Mouse (Mus musculus): ENCODE measurements around the gene Cdh24. TPM values are rescaled to one million over a fixed set of nuclear protein-coding genes. Genes with fewer than 3 reads are reported as not detected.

Gene Cdh24
- polyA plus RNA-seq, 2 experiments = 5.7 to 50.0 TPM

DNA sequence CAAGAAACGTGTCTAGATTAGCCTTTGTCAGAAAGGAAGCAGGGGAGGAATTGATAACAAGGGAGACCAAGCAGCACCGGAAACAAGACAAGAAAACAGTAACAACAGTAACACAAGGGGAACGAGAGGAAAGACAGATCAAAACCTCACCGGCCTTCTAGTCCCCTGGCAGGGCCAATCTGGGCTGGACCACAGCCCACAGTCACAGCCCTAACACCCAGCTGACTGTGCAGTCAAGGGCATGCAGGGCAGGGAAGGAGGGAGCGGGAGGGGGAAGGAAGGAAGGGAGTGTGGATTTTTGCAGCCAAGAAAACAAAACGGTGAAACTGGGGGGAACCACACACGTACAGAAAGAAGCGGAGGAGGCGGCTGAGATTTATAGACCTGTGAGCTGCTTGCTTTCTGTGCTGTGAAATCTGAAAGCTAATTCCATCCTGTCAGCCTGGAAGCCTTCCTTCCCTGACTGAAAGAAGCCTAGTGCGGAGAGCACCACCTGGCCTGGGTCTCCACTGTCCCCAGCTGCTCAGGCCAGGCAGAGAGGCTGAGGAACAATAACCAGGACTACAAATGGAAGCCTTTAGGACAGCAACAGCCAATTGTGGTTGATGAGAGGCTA is 48.7 kb downstream of the Cdh24 start:
- Histone ChIP-seq H3K9me3 (ENCODE audit: control insufficient read depth, low read length) (no peaks in the 10 kb centered on the region), H3K4me3 (replicated peaks; ENCODE audit: low read length) (no peak overlapping the region), H3K27ac (replicated peaks; ENCODE audit: low read depth, low read length) (no peak overlapping the region; the same call in 1 of the 2 replicates), H3K36me3 (ENCODE audit: control insufficient read depth, insufficient read depth, low read length) (peaks cover 28% of the 10 kb centered on the region; the same call in 1 of the 2 replicates), H3K9ac (ENCODE audit: low read depth, low read length, severe bottlenecking) (peak overlapping the region; percentile 9; the same call in 1 of the 2 replicates), H3K4me1 (ENCODE audit: control insufficient read depth, insufficient read depth, low read length) (no peaks in the 10 kb centered on the region), H3K27me3 (ENCODE audit: control insufficient read depth, insufficient read depth, low read length) (no peaks in the 10 kb centered on the region), H3K4me2 (replicated peaks; ENCODE audit: low read depth, low read length, severe bottlenecking) (no peak overlapping the region)
- WGBS = 59% methylated on average over 10 of the region's 10 CpGs
- TF ChIP-seq POLR2A (IDR thresholded peaks at IDR 0.05; ENCODE audit: borderline replicate concordance, extremely low read depth, insufficient read depth, insufficient read length) = no peak
- ATAC-seq (ENCODE audit: low FRiP score, low read depth) = no peak
- no peak for DNase-seq (ENCODE audit: low spot score)

GRCm38 (mm10) chr14:54591056-54591455 is 50.1 kb downstream of the Cdh24 start:
- H3K27ac ChIP-seq (replicated peaks; ENCODE audit: low read depth, low read length) = no peak overlapping the region
- no peak for ATAC-seq (ENCODE audit: low FRiP score, low read depth)
- no peak for DNase-seq (ENCODE audit: low spot score)
- no peaks in the 10 kb centered on the region for H3K4me1 ChIP-seq (ENCODE audit: control insufficient read depth, insufficient read depth, low read length)
- no peak overlapping the region for H3K4me2 ChIP-seq (replicated peaks; ENCODE audit: low read depth, low read length, severe bottlenecking)
- peaks cover 33% of the 10 kb centered on the region for H3K36me3 ChIP-seq (ENCODE audit: control insufficient read depth, insufficient read depth, low read length)
- no peak overlapping the region for H3K4me3 ChIP-seq (replicated peaks; ENCODE audit: low read length)
- no peaks in the 10 kb centered on the region for H3K9me3 ChIP-seq (ENCODE audit: control insufficient read depth, low read length)
- H3K9ac ChIP-seq (ENCODE audit: low read depth, low read length, severe bottlenecking) = no peak overlapping the region
- 89% methylated on average over 16 of the region's 16 CpGs for WGBS
- H3K27me3 ChIP-seq (ENCODE audit: control insufficient read depth, insufficient read depth, low read length) = no peaks in the 10 kb centered on the region
- no peak for TF ChIP-seq POLR2A (IDR thresholded peaks at IDR 0.05; ENCODE audit: borderline replicate concordance, extremely low read depth, insufficient read depth, insufficient read length)

DNA sequence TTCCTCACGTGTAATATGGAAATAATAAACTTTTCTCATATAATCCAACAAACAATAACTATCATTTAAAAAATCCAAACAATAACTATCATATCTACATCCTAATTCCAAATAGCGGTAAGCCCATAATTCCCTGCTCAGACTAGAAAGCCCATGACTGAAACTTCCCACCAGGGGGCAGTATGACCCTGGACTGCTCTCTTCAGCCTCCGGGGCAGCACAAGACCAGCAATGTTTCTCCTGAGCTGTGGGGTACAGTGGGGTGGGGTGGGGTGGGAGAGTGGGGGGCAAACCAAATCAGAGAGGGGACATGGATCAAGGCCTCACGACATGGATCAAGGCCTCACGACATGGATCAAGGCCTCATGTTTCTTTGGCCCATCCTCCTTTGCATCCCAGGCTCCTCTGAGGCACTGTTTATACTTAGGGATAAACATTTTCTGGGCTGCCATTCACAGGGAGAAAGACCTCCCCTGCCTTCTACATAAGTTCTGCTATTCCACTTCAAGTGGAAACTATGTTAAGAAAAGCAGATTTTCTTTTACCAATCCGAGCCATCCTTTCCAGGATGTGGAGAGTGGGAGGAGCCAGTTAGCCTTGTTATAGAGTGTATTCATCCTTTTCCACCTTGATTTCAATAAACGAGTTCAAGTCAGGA is 57.4 kb downstream of the Cdh24 start:
- Histone ChIP-seq H3K4me2 (replicated peaks; ENCODE audit: low read depth, low read length, severe bottlenecking) (no peak overlapping the region), H3K27me3 (ENCODE audit: control insufficient read depth, insufficient read depth, low read length) (no peaks in the 10 kb centered on the region), H3K36me3 (ENCODE audit: control insufficient read depth, insufficient read depth, low read length) (peaks cover 27% of the 10 kb centered on the region), H3K4me1 (ENCODE audit: control insufficient read depth, insufficient read depth, low read length) (no peaks in the 10 kb centered on the region), H3K9me3 (ENCODE audit: control insufficient read depth, low read length) (no peaks in the 10 kb centered on the region), H3K27ac (replicated peaks; ENCODE audit: low read depth, low read length) (no peak overlapping the region), H3K9ac (ENCODE audit: low read depth, low read length, severe bottlenecking) (no peak overlapping the region), H3K4me3 (replicated peaks; ENCODE audit: low read length) (no peak overlapping the region)
- no peak for TF ChIP-seq POLR2A (IDR thresholded peaks at IDR 0.05; ENCODE audit: borderline replicate concordance, extremely low read depth, insufficient read depth, insufficient read length)
- 44% methylated on average over 7 of the region's 7 CpGs for WGBS
- ATAC-seq (ENCODE audit: low FRiP score, low read depth) (peak; percentile 67), DNase-seq (ENCODE audit: low spot score) (peak; percentile 79)

DNA sequence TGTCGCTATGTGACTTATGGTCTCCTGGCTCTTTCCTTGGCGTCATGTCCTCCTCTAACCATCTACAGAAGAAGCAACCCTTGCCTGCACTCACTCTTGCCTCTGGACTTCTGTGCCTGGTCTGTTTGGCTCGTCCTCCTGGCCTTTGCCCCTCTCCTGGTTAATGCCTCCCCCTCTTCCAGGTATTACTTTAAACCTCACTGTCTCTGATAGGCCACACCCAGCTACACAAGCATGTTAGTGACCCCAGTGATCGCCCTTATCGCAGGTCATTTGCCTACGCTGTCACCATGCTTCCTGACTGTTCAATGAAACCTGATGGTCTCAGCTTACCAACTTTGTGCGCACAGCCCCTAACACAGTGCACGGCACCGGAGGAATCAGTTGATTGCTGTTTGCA is 58.6 kb downstream of the Cdh24 start:
- 92% methylated on average over 9 of the region's 9 CpGs for WGBS
- no peaks in the 10 kb centered on the region for H3K9me3 ChIP-seq (ENCODE audit: control insufficient read depth, low read length)
- no peak overlapping the region for H3K4me3 ChIP-seq (replicated peaks; ENCODE audit: low read length)
- no peaks in the 10 kb centered on the region for H3K27me3 ChIP-seq (ENCODE audit: control insufficient read depth, insufficient read depth, low read length)
- no peak for ATAC-seq (ENCODE audit: low FRiP score, low read depth)
- H3K4me1 ChIP-seq (ENCODE audit: control insufficient read depth, insufficient read depth, low read length) = peaks cover 5% of the 10 kb centered on the region
- no peak overlapping the region for H3K9ac ChIP-seq (ENCODE audit: low read depth, low read length, severe bottlenecking)
- H3K4me2 ChIP-seq (replicated peaks; ENCODE audit: low read depth, low read length, severe bottlenecking) = no peak overlapping the region
- H3K36me3 ChIP-seq (ENCODE audit: control insufficient read depth, insufficient read depth, low read length) = peaks cover 27% of the 10 kb centered on the region
- no peak overlapping the region for H3K27ac ChIP-seq (replicated peaks; ENCODE audit: low read depth, low read length)
- no peak for DNase-seq (ENCODE audit: low spot score)
- no peak for TF ChIP-seq POLR2A (IDR thresholded peaks at IDR 0.05; ENCODE audit: borderline replicate concordance, extremely low read depth, insufficient read depth, insufficient read length)

MicroRNA genes within 50 kb of the gene (microRNA counts, 519-probe panel; counts per million panel counts)
- microRNA mmu-miR-686 = not detected

Small RNA genes within 50 kb of the gene (microRNA-seq; reads per million reads assigned to microRNA genes)
- gene Mir686 (not detected), gene Mir6948 (not detected)

Other genes with a start within 250 kb of the Cdh24 start
- 7.4 and 11.1 TPM in 2 replicates for gene Slc7a7, start 223.6 kb downstream of the Cdh24 start, polyA plus RNA-seq (2012; rRNA removed)
- 4.5 and 5.6 TPM in 2 replicates for gene Slc7a7, start 223.6 kb downstream of the Cdh24 start, polyA plus RNA-seq (2014; fragmentation: Nextera tagmentation; extraction: Ambion mirVana)
- 167 and 216 TPM in 2 replicates for gene Mrpl52, start 214.5 kb downstream of the Cdh24 start, polyA plus RNA-seq (2012; rRNA removed)
- 228 and 265 TPM in 2 replicates for gene Mrpl52, start 214.5 kb downstream of the Cdh24 start, polyA plus RNA-seq (2014; fragmentation: Nextera tagmentation; extraction: Ambion mirVana)
- 385 and 418 TPM in 2 replicates for gene Mmp14, start 209.8 kb downstream of the Cdh24 start, polyA plus RNA-seq (2012; rRNA removed)
- 251 and 273 TPM in 2 replicates for gene Mmp14, start 209.8 kb downstream of the Cdh24 start, polyA plus RNA-seq (2014; fragmentation: Nextera tagmentation; extraction: Ambion mirVana)
- gene Lrp10, start 177.2 kb downstream of the Cdh24 start, polyA plus RNA-seq (2012; rRNA removed) = 45.7 and 55.7 TPM in 2 replicates
- 40.7 and 40.9 TPM in 2 replicates for gene Lrp10, start 177.2 kb downstream of the Cdh24 start, polyA plus RNA-seq (2014; fragmentation: Nextera tagmentation; extraction: Ambion mirVana)
- 1.7 TPM in 2 replicates for gene Rem2, start 165.3 kb downstream of the Cdh24 start, polyA plus RNA-seq (2012; rRNA removed)
- 1.4 and 2.1 TPM in 2 replicates for gene Rem2, start 165.3 kb downstream of the Cdh24 start, polyA plus RNA-seq (2014; fragmentation: Nextera tagmentation; extraction: Ambion mirVana)
- gene Prmt5, start 123.8 kb downstream of the Cdh24 start, polyA plus RNA-seq (2012; rRNA removed) = 72.7 and 77.0 TPM in 2 replicates
- gene Prmt5, start 123.8 kb downstream of the Cdh24 start, polyA plus RNA-seq (2014; fragmentation: Nextera tagmentation; extraction: Ambion mirVana) = 68.5 and 74.3 TPM in 2 replicates
- 33.8 and 39.4 TPM in 2 replicates for gene Haus4, start 86.7 kb downstream of the Cdh24 start, polyA plus RNA-seq (2012; rRNA removed)
- 45.1 and 46.8 TPM in 2 replicates for gene Haus4, start 86.7 kb downstream of the Cdh24 start, polyA plus RNA-seq (2014; fragmentation: Nextera tagmentation; extraction: Ambion mirVana)
- 61.4 and 66.1 TPM in 2 replicates for gene Ajuba, start 63.8 kb downstream of the Cdh24 start, polyA plus RNA-seq (2012; rRNA removed)
- gene Ajuba, start 63.8 kb downstream of the Cdh24 start, polyA plus RNA-seq (2014; fragmentation: Nextera tagmentation; extraction: Ambion mirVana) = 18.1 and 24.2 TPM in 2 replicates
- 13.5 and 14.0 TPM in 2 replicates for gene 4931414P19Rik, start 35.4 kb downstream of the Cdh24 start, polyA plus RNA-seq (2012; rRNA removed)
- 4.4 and 7.3 TPM in 2 replicates for gene 4931414P19Rik, start 35.4 kb downstream of the Cdh24 start, polyA plus RNA-seq (2014; fragmentation: Nextera tagmentation; extraction: Ambion mirVana)
- 196 and 235 TPM in 2 replicates for gene Psmb5, start 23.3 kb downstream of the Cdh24 start, polyA plus RNA-seq (2012; rRNA removed)
- 357 and 375 TPM in 2 replicates for gene Psmb5, start 23.3 kb downstream of the Cdh24 start, polyA plus RNA-seq (2014; fragmentation: Nextera tagmentation; extraction: Ambion mirVana)
- gene Psmb11, start 19.9 kb downstream of the Cdh24 start, polyA plus RNA-seq (2012; rRNA removed) = 0.01 and 0.09 TPM in 2 replicates
- gene Psmb11, start 19.9 kb downstream of the Cdh24 start, polyA plus RNA-seq (2014; fragmentation: Nextera tagmentation; extraction: Ambion mirVana) = not detected in 2 replicates
- not detected in 2 replicates for gene Gm17606, start 412 bp downstream of the Cdh24 start, polyA plus RNA-seq (2012; rRNA removed)
- not detected in 2 replicates for gene Gm17606, start 412 bp downstream of the Cdh24 start, polyA plus RNA-seq (2014; fragmentation: Nextera tagmentation; extraction: Ambion mirVana)
- gene 1700123O20Rik, start 44.9 kb upstream of the Cdh24 start, polyA plus RNA-seq (2012; rRNA removed) = 75.3 and 82.3 TPM in 2 replicates
- gene 1700123O20Rik, start 44.9 kb upstream of the Cdh24 start, polyA plus RNA-seq (2014; fragmentation: Nextera tagmentation; extraction: Ambion mirVana) = 86.9 and 90.2 TPM in 2 replicates
- 280 and 297 TPM in 2 replicates for gene Acin1, start 45.6 kb upstream of the Cdh24 start, polyA plus RNA-seq (2012; rRNA removed)
- gene Acin1, start 45.6 kb upstream of the Cdh24 start, polyA plus RNA-seq (2014; fragmentation: Nextera tagmentation; extraction: Ambion mirVana) = 99.4 and 118 TPM in 2 replicates
- gene Gm29776, start 57.5 kb upstream of the Cdh24 start, polyA plus RNA-seq (2012; rRNA removed) = 0.04 and 0.06 TPM in 2 replicates
- gene Gm29776, start 57.5 kb upstream of the Cdh24 start, polyA plus RNA-seq (2014; fragmentation: Nextera tagmentation; extraction: Ambion mirVana) = 0.21 TPM in 1 of 2 replicates, not detected in the other
- 0.23 and 0.36 TPM in 2 replicates for gene Cebpe, start 70.8 kb upstream of the Cdh24 start, polyA plus RNA-seq (2012; rRNA removed)
- gene Cebpe, start 70.8 kb upstream of the Cdh24 start, polyA plus RNA-seq (2014; fragmentation: Nextera tagmentation; extraction: Ambion mirVana) = 0.17 and 0.30 TPM in 2 replicates
- 5.8 and 6.9 TPM in 2 replicates for gene Slc7a8, start 140.6 kb upstream of the Cdh24 start, polyA plus RNA-seq (2012; rRNA removed)
- gene Slc7a8, start 140.6 kb upstream of the Cdh24 start, polyA plus RNA-seq (2014; fragmentation: Nextera tagmentation; extraction: Ambion mirVana) = 4.5 and 4.7 TPM in 2 replicates
- not detected in 2 replicates for gene Rnf212b, start 172.8 kb upstream of the Cdh24 start, polyA plus RNA-seq (2012; rRNA removed)
- gene Rnf212b, start 172.8 kb upstream of the Cdh24 start, polyA plus RNA-seq (2014; fragmentation: Nextera tagmentation; extraction: Ambion mirVana) = not detected in 2 replicates
- 5.9 and 6.3 TPM in 2 replicates for gene Homez, start 229.6 kb upstream of the Cdh24 start, polyA plus RNA-seq (2012; rRNA removed)
- gene Homez, start 229.6 kb upstream of the Cdh24 start, polyA plus RNA-seq (2014; fragmentation: Nextera tagmentation; extraction: Ambion mirVana) = 9.0 and 9.2 TPM in 2 replicates
- gene Ppp1r3e, start 236.2 kb upstream of the Cdh24 start, polyA plus RNA-seq (2012; rRNA removed) = 7.0 and 8.0 TPM in 2 replicates
- 0.86 and 1.4 TPM in 2 replicates for gene Ppp1r3e, start 236.2 kb upstream of the Cdh24 start, polyA plus RNA-seq (2014; fragmentation: Nextera tagmentation; extraction: Ambion mirVana)
- gene Bcl2l2, start 242.0 kb upstream of the Cdh24 start, polyA plus RNA-seq (2012; rRNA removed) = 44.4 and 46.6 TPM in 2 replicates
- 5.4 and 5.5 TPM in 2 replicates for gene Bcl2l2, start 242.0 kb upstream of the Cdh24 start, polyA plus RNA-seq (2014; fragmentation: Nextera tagmentation; extraction: Ambion mirVana)
- gene Gm20521, start 242.1 kb upstream of the Cdh24 start, polyA plus RNA-seq (2012; rRNA removed) = 0.16 and 1.7 TPM in 2 replicates
- 0.19 TPM in 1 of 2 replicates, not detected in the other for gene Gm20521, start 242.1 kb upstream of the Cdh24 start, polyA plus RNA-seq (2014; fragmentation: Nextera tagmentation; extraction: Ambion mirVana)

Measured in limb, embryonic 14.5 days (tissue).